Mouse (Mus musculus) CD4-positive naive resting alpha-beta T cell, adult 76 days (primary cell): ENCODE results near the gene Pou5f2. TPM values are rescaled to one million over a fixed set of nuclear protein-coding genes. Genes with fewer than 3 reads are reported as not detected.

Source experiments
- total RNA-seq: library from RNA; stranded (reverse); gene quantifications from one replicate; pipeline ENCODE4 v1.2.4, GENCODE M21; 2023

The Pou5f2 gene
- total RNA-seq = 12.0 TPM

DNA sequence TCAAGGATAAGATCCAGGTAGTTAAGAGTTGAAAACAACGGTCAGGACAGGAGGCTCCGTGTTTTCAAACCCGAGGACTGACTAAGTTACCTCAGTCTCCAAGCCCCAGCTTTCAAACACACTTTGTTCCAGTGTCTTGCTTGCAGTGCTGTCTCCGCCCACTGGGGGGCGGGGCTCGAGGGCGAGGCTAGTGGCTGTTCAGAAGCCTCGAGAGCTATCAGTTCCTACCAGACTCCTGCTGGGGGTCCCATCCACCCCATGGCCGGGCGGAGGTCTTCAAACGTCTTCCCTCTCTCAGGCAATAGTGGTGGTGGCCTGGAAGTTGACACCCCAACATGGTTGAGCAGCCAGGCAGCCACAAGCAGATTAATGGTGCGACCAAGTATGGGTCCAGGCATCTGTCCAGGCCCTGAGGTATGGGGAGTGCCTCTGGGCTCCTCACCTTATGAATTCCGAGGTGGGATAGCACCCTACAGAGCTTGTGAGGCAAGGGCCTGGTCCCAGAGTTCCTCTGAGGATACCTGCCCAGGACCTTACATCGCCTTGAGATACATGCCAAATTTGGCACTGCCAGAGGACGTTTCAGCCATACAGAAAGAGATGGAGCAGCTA lies at the start of gene Pou5f2:
Pou5f2 (plus strand) TSS at position 220 of the 612 bp plus-strand sequence.

Other genes starting within 250 kb of the Pou5f2 start
- not detected for gene Nr2f1, start 174.9 kb downstream of the Pou5f2 start, total RNA-seq